Mouse (Mus musculus): ENCODE measurements at regions not wholly inside any gene's neighbourhood (a gene's known extent, or its start where the extent isn't known, plus 50 kb on each side); places are given as distances from the start of the nearest gene placed in this dataset.

GRCm38 (mm10) chr3:149275478-149276132 is 285.2 kb upstream of the Adgrl2 start:
- no peak for DNase-seq (ENCODE audit: low read depth)

- DNase-seq (ENCODE audit: low read depth) = no peak
Observed at GRCm38 (mm10) chr3:149274987-149275386, 284.6 kb upstream of the Adgrl2 start.

- DNase-seq (ENCODE audit: low read depth) = no peak
Observed at GRCm38 (mm10) chr3:149273993-149274692, 283.8 kb upstream of the Adgrl2 start.

- DNase-seq (ENCODE audit: low read depth) = no peak
Observed at GRCm38 (mm10) chr3:149270459-149270858, 280.1 kb upstream of the Adgrl2 start.

- no peak for DNase-seq (ENCODE audit: low read depth)
Observed at GRCm38 (mm10) chr3:149262332-149262970, 272.1 kb upstream of the Adgrl2 start.

- no peak for DNase-seq (ENCODE audit: low read depth)
Observed at GRCm38 (mm10) chr3:149261764-149262163, 271.4 kb upstream of the Adgrl2 start.

- DNase-seq (ENCODE audit: low read depth) = no peak
Observed at GRCm38 (mm10) chr3:149258826-149259225, 268.5 kb upstream of the Adgrl2 start.

- no peak for DNase-seq (ENCODE audit: low read depth)
Observed at GRCm38 (mm10) chr3:149256891-149257290, 266.5 kb upstream of the Adgrl2 start.

GRCm38 (mm10) chr3:149253080-149253479 is 262.7 kb upstream of the Adgrl2 start:
- DNase-seq (ENCODE audit: low read depth) = no peak

GRCm38 (mm10) chr3:149252144-149252543 is 261.8 kb upstream of the Adgrl2 start:
- no peak for DNase-seq (ENCODE audit: low read depth)

GRCm38 (mm10) chr3:149247626-149247987 is 257.3 kb upstream of the Adgrl2 start:
- no peak for DNase-seq (ENCODE audit: low read depth)

GRCm38 (mm10) chr3:149246935-149247625 is 256.7 kb upstream of the Adgrl2 start:
- no peak for DNase-seq (ENCODE audit: low read depth)

- DNase-seq (ENCODE audit: low read depth) = no peak
Observed at GRCm38 (mm10) chr3:149239664-149240063, 249.3 kb upstream of the Adgrl2 start.

GRCm38 (mm10) chr3:149238076-149238475 is 247.7 kb upstream of the Adgrl2 start:
- no peak for DNase-seq (ENCODE audit: low read depth)

- no peak for DNase-seq (ENCODE audit: low read depth)
Observed at GRCm38 (mm10) chr3:149235183-149235582, 244.8 kb upstream of the Adgrl2 start.

GRCm38 (mm10) chr3:149233691-149234131 is 243.4 kb upstream of the Adgrl2 start:
- DNase-seq (ENCODE audit: low read depth) = peak; percentile 74

GRCm38 (mm10) chr3:149233191-149233641 is 242.9 kb upstream of the Adgrl2 start:
- DNase-seq (ENCODE audit: low read depth) = peak; percentile 14

GRCm38 (mm10) chr3:149231346-149231745 is 241.0 kb upstream of the Adgrl2 start:
- DNase-seq (ENCODE audit: low read depth) = peak; percentile 66

- DNase-seq (ENCODE audit: low read depth) = no peak
Observed at GRCm38 (mm10) chr3:149227556-149227955, 237.2 kb upstream of the Adgrl2 start.

GRCm38 (mm10) chr3:149226723-149227122 is 236.4 kb upstream of the Adgrl2 start:
- DNase-seq (ENCODE audit: low read depth) = peak; percentile 53

GRCm38 (mm10) chr3:149225684-149226083 is 235.3 kb upstream of the Adgrl2 start:
- peak; percentile 84 for DNase-seq (ENCODE audit: low read depth)

GRCm38 (mm10) chr3:149224271-149224670 is 233.9 kb upstream of the Adgrl2 start:
- no peak for DNase-seq (ENCODE audit: low read depth)

All from 416B (cell line).